Mouse (Mus musculus) ES-E14 (cell line): ENCODE data around the gene Tm2d3.

Experiments
- CHD2 ChIP-seq: IDR thresholded peaks from 2 replicates; pipeline ENCODE4 v1.6.1; 2014; ENCODE audit warnings: mild to moderate bottlenecking, low read depth, low read length, inconsistent platforms
- HCFC1 ChIP-seq: IDR thresholded peaks from 2 replicates; pipeline ENCODE4 v1.6.1; 2012; ENCODE audit warnings: low read length, inconsistent platforms, borderline replicate concordance; ENCODE audit not compliant: insufficient read depth
- ZNF384 ChIP-seq: IDR thresholded peaks from 2 replicates; pipeline ENCODE4 v1.6.1; 2012; ENCODE audit warnings: low read depth, low read length, inconsistent platforms

- TF ChIP-seq HCFC1 (no peak), ZNF384 (no peak), CHD2 (no peak)
Measured at GRCm38 (mm10) chr7:65642371-65643304, 48.3 kb upstream of the Tm2d3 start.
